Mouse (Mus musculus) bone marrow, adult 2 months (tissue): ENCODE results near the gene Dhdh.

ENCODE experiments used
- CTCF ChIP-seq: fragments of 200-500 bp; IDR thresholded peaks from 2 replicates; pipeline ENCODE4 v1.5.1; 2011; ENCODE audit warnings: low read length, control low read depth; ENCODE audit not compliant: control insufficient read depth, insufficient read depth
- POLR2A ChIP-seq: fragments of 200-500 bp; IDR thresholded peaks from 2 replicates; pipeline ENCODE4 v1.6.1; 2011; ENCODE audit warnings: low read depth, mild to moderate bottlenecking, control low read depth, low read length, borderline replicate concordance; ENCODE audit not compliant: control insufficient read depth

GRCm38 (mm10) chr7:45462325-45462724 lies 26.3 kb downstream of the Dhdh start:
- TF ChIP-seq CTCF (no peak), POLR2A (no peak)
